Mouse (Mus musculus) E14TG2a.4 (cell line): Measurements from ENCODE around the gene Wtap.

Experiments
- CTCF ChIP-seq: conservative IDR thresholded peaks from 2 replicates; pipeline ENCODE4 v1.5.1; 2014; ENCODE audit warnings: low read length
- NANOG ChIP-seq: IDR thresholded peaks from 2 replicates; pipeline ENCODE4 v1.6.1; 2014; ENCODE audit warnings: borderline replicate concordance, low read length, mixed read lengths
- POU5F1 ChIP-seq: IDR thresholded peaks from 2 replicates; pipeline ENCODE4 v1.6.1; 2014; ENCODE audit warnings: low read length, borderline replicate concordance

DNA sequence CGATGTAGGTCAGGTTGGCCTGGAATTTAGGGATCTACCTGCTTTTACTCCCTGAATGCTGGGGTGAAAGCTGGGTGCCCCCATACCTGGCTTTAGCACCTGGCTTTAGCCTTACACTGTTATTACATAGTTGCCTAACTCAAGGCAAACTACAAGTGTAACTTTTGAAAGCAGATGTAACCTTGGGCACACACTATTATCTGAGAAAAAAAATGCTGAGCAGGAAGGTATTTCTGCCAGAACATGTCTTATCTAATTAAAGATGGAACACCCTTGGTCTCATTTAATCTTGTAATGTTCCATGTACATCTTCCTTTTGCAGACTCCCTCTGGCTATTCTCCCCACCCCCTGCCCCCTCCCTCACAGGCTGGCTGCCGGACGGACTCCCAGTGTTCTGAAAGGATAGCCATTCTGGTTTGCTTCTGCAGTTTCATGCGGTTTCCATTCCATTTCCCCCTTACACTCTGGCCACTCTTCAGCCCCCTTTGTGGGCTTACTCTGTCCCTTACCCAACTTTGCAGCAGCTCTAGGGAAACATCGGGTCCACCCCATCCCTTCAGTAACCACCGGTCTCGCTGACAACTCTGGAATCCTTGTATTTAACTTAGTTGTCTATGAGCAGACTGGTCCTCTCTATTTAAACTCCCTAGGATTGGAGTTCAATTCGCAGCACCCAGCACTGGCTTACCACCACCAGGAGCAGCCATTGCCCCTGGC lies 52.3 kb downstream of the Wtap start:
- TF ChIP-seq CTCF (no peak), POU5F1 (no peak), NANOG (no peak)
